Mouse (Mus musculus) liver, postnatal 0 days (tissue): ENCODE results near the gene Bud13. TPM values are rescaled to one million over a fixed set of nuclear protein-coding genes. Genes with fewer than 3 reads are reported as not detected.

ENCODE experiments used
- ATAC-seq: fragments of 200-750 bp; cut with Nextera tagmentation; 2 replicates; pipeline ENCODE4 v1.8.0; 2017; ENCODE audit warnings: mild to moderate bottlenecking, moderate library complexity
- DNase-seq: peaks from one replicate; pipeline ENCODE4 v3.0.0-alpha.2; 2016
- H3K27ac ChIP-seq: fragments of 300-500 bp; sonication (generic); 2 replicates; pipeline ENCODE4 v1.5.1; 2014; ENCODE audit warnings: antibody characterized with exemption, moderate library complexity, mild to moderate bottlenecking, low read depth
- H3K27me3 ChIP-seq: fragments of 300-500 bp; sonication (generic); 2 replicates; pipeline ENCODE4 v1.6.1; 2014; ENCODE audit warnings: low read length, control low read depth, mixed read lengths; ENCODE audit not compliant: insufficient read depth
- H3K36me3 ChIP-seq: fragments of 300-500 bp; sonication (generic); replicated peaks from 2 replicates; pipeline ENCODE4 v1.6.1; 2014; ENCODE audit warnings: mild to moderate bottlenecking, control low read depth, low read length, moderate library complexity, mixed read lengths; ENCODE audit not compliant: insufficient read depth
- H3K4me1 ChIP-seq: fragments of 300-500 bp; sonication (generic); 2 replicates; pipeline ENCODE4 v1.6.1; 2014; ENCODE audit warnings: antibody characterized with exemption, mild to moderate bottlenecking, control low read depth; ENCODE audit not compliant: insufficient read depth
- H3K4me2 ChIP-seq: fragments of 300-500 bp; sonication (generic); 2 replicates; pipeline ENCODE4 v1.6.1; 2014; ENCODE audit warnings: low read depth, mild to moderate bottlenecking, low read length, moderate library complexity, mixed read lengths
- H3K4me3 ChIP-seq: fragments of 300-500 bp; sonication (generic); 2 replicates; pipeline ENCODE4 v1.5.1; 2014; ENCODE audit warnings: low read depth, low read length
- H3K9ac ChIP-seq: fragments of 300-500 bp; sonication (generic); replicated peaks from 2 replicates; pipeline ENCODE4 v1.6.1; 2014; ENCODE audit warnings: mild to moderate bottlenecking, moderate library complexity
- H3K9me3 ChIP-seq: fragments of 300-500 bp; sonication (generic); 2 replicates; pipeline ENCODE4 v1.6.1; 2016; ENCODE audit warnings: mild to moderate bottlenecking, control low read depth, low read length, mixed read lengths
- CTCF ChIP-seq: sonication (generic); IDR thresholded peaks from 2 replicates; pipeline ENCODE4 v1.5.1; 2016; ENCODE audit warnings: antibody characterized with exemption, low read depth
- EP300 ChIP-seq: IDR thresholded peaks from 2 replicates; pipeline ENCODE4 v1.6.1; 2016; ENCODE audit warnings: antibody characterized with exemption, low read depth, mild to moderate bottlenecking
- WGBS: fragments of 180-500 bp; shearing (Covaris S2); extraction: QIAGEN DNeasy Blood & Tissue Kit; methylation state at CpG from one replicate; pipeline ENCODE4 v1.1.7; 2014; ENCODE audit not compliant: insufficient replicate concordance; 5-methylcytosine and 5-hydroxymethylcytosine counted together
- polyA plus RNA-seq: library from polyadenylated mRNA; unstranded; fragments of >200 nt; fragmentation: Nextera tagmentation; extraction: Ambion mirVana; gene quantifications from 2 replicates; pipeline ENCODE4 v1.2.1, GENCODE M21; 2015

Gene Bud13
- polyA plus RNA-seq, 1 experiment from 2014 or later: 4.0 TPM

GRCm38 (mm10) chr9:46257546-46257945 lies 25.3 kb upstream of the Bud13 start:
- peak overlapping the region; percentile 92 for H3K27ac ChIP-seq
- TF ChIP-seq EP300 (peak; percentile 59; the same call in 1 of the 2 replicates), CTCF (no peak)
- H3K9me3 ChIP-seq: no peaks in the 10 kb centered on the region
- DNase-seq (peak; percentile 54), ATAC-seq (peak; percentile 9; the same call in 1 of the 2 replicates)
- no peak overlapping the region for H3K4me3 ChIP-seq
- H3K4me2 ChIP-seq: no peak overlapping the region
- H3K36me3 ChIP-seq: no peaks in the 10 kb centered on the region
- WGBS: 56% methylated on average over 3 of the region's 3 CpGs
- H3K27me3 ChIP-seq: no peaks in the 10 kb centered on the region
- peaks cover 23% of the 10 kb centered on the region for H3K4me1 ChIP-seq
- H3K9ac ChIP-seq: no peak overlapping the region

- 75% methylated on average over 6 of the region's 6 CpGs for WGBS
- H3K9ac ChIP-seq: no peak overlapping the region
- H3K27ac ChIP-seq: 0 out of 2 replicates have a peak overlapping the region, but pooled peaks have one; percentile 34
- H3K36me3 ChIP-seq: no peaks in the 10 kb centered on the region
- H3K4me2 ChIP-seq: no peak overlapping the region
- no peak overlapping the region for H3K4me3 ChIP-seq
- ATAC-seq (no peak), DNase-seq (no peak)
- H3K4me1 ChIP-seq: peaks cover 23% of the 10 kb centered on the region
- H3K27me3 ChIP-seq: no peaks in the 10 kb centered on the region
- H3K9me3 ChIP-seq: no peaks in the 10 kb centered on the region
- TF ChIP-seq CTCF (no peak), EP300 (no peak)
Observed at GRCm38 (mm10) chr9:46259111-46259510, 23.7 kb upstream of the Bud13 start.

DNA sequence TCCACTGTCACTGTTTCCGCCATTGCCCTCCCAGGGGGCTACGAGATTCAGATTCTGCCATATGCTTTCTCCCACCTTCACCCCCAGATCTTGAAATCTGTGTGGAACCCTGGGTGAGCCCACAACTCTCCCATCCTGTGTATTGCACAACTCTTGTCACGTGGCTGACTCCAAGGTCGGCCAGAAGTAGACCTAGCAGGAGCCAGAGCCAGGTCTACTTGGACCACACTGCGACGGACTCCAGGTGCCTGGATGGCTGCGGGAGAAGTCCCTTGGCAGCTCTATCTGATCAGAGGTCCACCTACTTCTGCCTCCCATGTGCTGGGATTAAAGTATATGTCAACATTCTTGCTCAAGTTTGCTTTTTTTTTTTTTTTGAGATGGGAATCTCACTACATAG lies 21.7 kb upstream of the Bud13 start:
- TF ChIP-seq EP300 (no peak), CTCF (no peak)
- no peak for DNase-seq
- no peaks in the 10 kb centered on the region for H3K9me3 ChIP-seq

DNA sequence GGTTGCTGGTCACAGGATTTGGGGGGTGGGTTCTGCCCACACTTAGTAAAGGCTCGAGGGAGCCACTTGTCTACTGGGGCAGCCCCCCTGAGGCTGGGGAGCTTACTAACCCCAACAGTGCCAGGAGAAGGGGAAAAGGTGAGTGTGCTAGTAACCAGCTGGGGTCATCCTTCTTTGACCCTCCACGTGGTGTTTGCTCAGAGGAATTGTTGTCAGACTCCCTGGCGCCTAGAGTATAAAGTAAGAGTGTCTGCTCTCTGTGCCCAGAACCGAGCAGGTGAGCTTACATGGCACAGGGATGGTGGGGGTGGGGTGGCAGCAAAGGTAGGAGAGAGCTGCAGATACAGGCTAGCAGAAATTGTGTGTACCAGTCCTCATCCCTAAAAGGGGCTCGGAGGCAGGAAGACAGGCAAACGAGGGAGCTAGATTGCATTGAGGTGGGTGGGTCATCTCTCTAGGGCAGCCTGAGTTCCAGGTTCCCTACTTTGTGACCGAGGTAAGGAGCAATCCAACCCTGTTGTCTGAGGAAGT lies 14.4 kb upstream of the Bud13 start, which contains the start of gene Apoa5:
TSS of gene Apoa5 (plus strand) at position 291 of the 531 bp plus-strand sequence.
- Histone ChIP-seq H3K36me3 (no peaks in the 10 kb centered on the region; the same call in 1 of the 2 replicates), H3K27ac (peak within 1 kb of the TSS; percentile 88), H3K4me1 (peaks cover 9% of the 10 kb centered on the region; the same call in 1 of the 2 replicates), H3K4me2 (peak within 1 kb of the TSS; percentile 65), H3K9me3 (no peaks in the 10 kb centered on the region), H3K27me3 (no peaks in the 10 kb centered on the region), H3K4me3 (peak within 1 kb of the TSS; percentile 38), H3K9ac (peak within 1 kb of the TSS; percentile 63)
- DNase-seq (peak; percentile 66), ATAC-seq (peak; percentile 52)
- TF ChIP-seq EP300 (peak; percentile 75; the same call in 1 of the 2 replicates), CTCF (no peak)
- WGBS: 39% methylated on average over 7 of the region's 7 CpGs

More for the DNA sequence above, 21.7 kb upstream of the Bud13 start:
- Histone ChIP-seq H3K9ac (no peak overlapping the region), H3K4me1 (peaks cover 23% of the 10 kb centered on the region), H3K27ac (no peak overlapping the region; the same call in 1 of the 2 replicates), H3K36me3 (no peaks in the 10 kb centered on the region), H3K4me2 (no peak overlapping the region), H3K4me3 (no peak overlapping the region), H3K27me3 (no peaks in the 10 kb centered on the region)
- ATAC-seq: no peak
- WGBS: 70% methylated on average over 7 of the region's 7 CpGs

- no peak for DNase-seq
- Histone ChIP-seq H3K9ac (peak overlapping the region; percentile 63), H3K9me3 (no peaks in the 10 kb centered on the region), H3K4me2 (peak overlapping the region; percentile 65), H3K27ac (peak overlapping the region; percentile 79), H3K27me3 (no peaks in the 10 kb centered on the region), H3K36me3 (no peaks in the 10 kb centered on the region; the same call in 1 of the 2 replicates), H3K4me1 (peaks cover 9% of the 10 kb centered on the region; the same call in 1 of the 2 replicates), H3K4me3 (peak overlapping the region; percentile 38)
- TF ChIP-seq EP300 (no peak), CTCF (no peak)
- 87% methylated on average over 5 of the region's 5 CpGs for WGBS
- no peak for ATAC-seq
Observed at GRCm38 (mm10) chr9:46269125-46269524, 13.7 kb upstream of the Bud13 start.

GRCm38 (mm10) chr9:46270782-46271181 lies 12.0 kb upstream of the Bud13 start:
- DNase-seq (no peak), ATAC-seq (no peak)
- WGBS: 90% methylated on average over 4 of the region's 4 CpGs
- Histone ChIP-seq H3K4me3 (peak overlapping the region; percentile 38), H3K4me2 (peak overlapping the region; percentile 65), H3K9ac (peak overlapping the region; percentile 63; the same call in 1 of the 2 replicates), H3K4me1 (peaks cover 15% of the 10 kb centered on the region), H3K27ac (peak overlapping the region; percentile 44; the same call in 1 of the 2 replicates), H3K36me3 (peaks cover 12% of the 10 kb centered on the region), H3K9me3 (no peaks in the 10 kb centered on the region), H3K27me3 (no peaks in the 10 kb centered on the region)
- TF ChIP-seq EP300 (no peak), CTCF (no peak)
